Mouse (Mus musculus): Measurements from ENCODE around the gene Nipbl. TPM values are rescaled to one million over a fixed set of nuclear protein-coding genes. Genes with fewer than 3 reads are reported as not detected.
"Not testable (repeated sequence)": the region's sequence is repeated elsewhere in the genome, so short reads cannot be mapped to it uniquely, and the experiment has no call there.

Gene Nipbl
- total and polyA plus RNA-seq, 3 experiments = 7.3 to 147 (median 53.4) TPM

- no peak overlapping the region for H3K4me3 ChIP-seq (ENCODE audit: low read depth, low read length)
- no peaks in the 10 kb centered on the region for H3K36me3 ChIP-seq (replicated peaks)
- DNase-seq (ENCODE audit: low spot score) = no peak
- peaks cover 3% of the 10 kb centered on the region; the same call in 1 of the 2 replicates for H3K27me3 ChIP-seq (ENCODE audit: insufficient read depth, low read length)
- no peaks in the 10 kb centered on the region; the same call in 1 of the 2 replicates for H3K4me1 ChIP-seq (ENCODE audit: insufficient read depth, low read depth, low read length)
- ATAC-seq (ENCODE audit: extremely low read depth, insufficient number of reproducible peaks, low FRiP score, poor library complexity, severe bottlenecking) = no peak
- H3K9me3 ChIP-seq (replicated peaks) = no peaks in the 10 kb centered on the region
- TF ChIP-seq CTCF (IDR thresholded peaks at IDR 0.05; ENCODE audit: low read depth, low read length) (no peak), TAL1 (conservative IDR thresholded peaks at IDR 0.05; ENCODE audit: low read depth, low read length) (no peak), GATA2 (IDR thresholded peaks at IDR 0.05; ENCODE audit: borderline replicate concordance, low read depth, low read length) (no peak), POLR2AphosphoS5 (IDR thresholded peaks at IDR 0.05; ENCODE audit: insufficient replicate concordance, low read depth, low read length) (no peak), GATA1 (IDR thresholded peaks at IDR 0.05; ENCODE audit: borderline replicate concordance, low read length) (no peak)
Measured at GRCm38 (mm10) chr15:8279929-8280610, 164.2 kb downstream of the Nipbl start.

- DNase-seq (ENCODE audit: low spot score) (no peak), ATAC-seq (ENCODE audit: extremely low read depth, insufficient number of reproducible peaks, low FRiP score, poor library complexity, severe bottlenecking) (no peak)
- Histone ChIP-seq H3K4me1 (ENCODE audit: insufficient read depth, low read depth, low read length) (no peaks in the 10 kb centered on the region; the same call in none of the 2 replicates), H3K4me3 (ENCODE audit: low read depth, low read length) (no peak overlapping the region; the same call in 1 of the 2 replicates), H3K9me3 (replicated peaks) (peaks cover 4% of the 10 kb centered on the region), H3K27me3 (ENCODE audit: insufficient read depth, low read length) (peaks cover 3% of the 10 kb centered on the region; the same call in 1 of the 2 replicates), H3K36me3 (replicated peaks) (no peaks in the 10 kb centered on the region)
- TF ChIP-seq CTCF (IDR thresholded peaks at IDR 0.05; ENCODE audit: low read depth, low read length) (no peak), POLR2AphosphoS5 (IDR thresholded peaks at IDR 0.05; ENCODE audit: insufficient replicate concordance, low read depth, low read length) (no peak), GATA1 (IDR thresholded peaks at IDR 0.05; ENCODE audit: borderline replicate concordance, low read length) (no peak), TAL1 (conservative IDR thresholded peaks at IDR 0.05; ENCODE audit: low read depth, low read length) (no peak), GATA2 (IDR thresholded peaks at IDR 0.05; ENCODE audit: borderline replicate concordance, low read depth, low read length) (no peak)
Measured at GRCm38 (mm10) chr15:8279320-8279779, 164.9 kb downstream of the Nipbl start.

GRCm38 (mm10) chr15:8277916-8278315 is 166.3 kb downstream of the Nipbl start:
- not testable (repeated sequence) for H3K9me3 ChIP-seq (replicated peaks); H3K4me3 ChIP-seq (ENCODE audit: low read depth, low read length); H3K27me3 ChIP-seq (ENCODE audit: insufficient read depth, low read length); H3K36me3 ChIP-seq (replicated peaks); DNase-seq (ENCODE audit: low spot score); ATAC-seq (ENCODE audit: extremely low read depth, insufficient number of reproducible peaks, low FRiP score, poor library complexity, severe bottlenecking); H3K4me1 ChIP-seq (ENCODE audit: insufficient read depth, low read depth, low read length)

GRCm38 (mm10) chr15:8271952-8272351 is 172.3 kb downstream of the Nipbl start:
- ATAC-seq (ENCODE audit: extremely low read depth, insufficient number of reproducible peaks, low FRiP score, poor library complexity, severe bottlenecking) (no peak), DNase-seq (ENCODE audit: low spot score) (no peak)
- no peaks in the 10 kb centered on the region for H3K27me3 ChIP-seq (ENCODE audit: insufficient read depth, low read length)
- TF ChIP-seq TAL1 (conservative IDR thresholded peaks at IDR 0.05; ENCODE audit: low read depth, low read length) (no peak), GATA1 (IDR thresholded peaks at IDR 0.05; ENCODE audit: borderline replicate concordance, low read length) (no peak), GATA2 (IDR thresholded peaks at IDR 0.05; ENCODE audit: borderline replicate concordance, low read depth, low read length) (no peak), POLR2AphosphoS5 (IDR thresholded peaks at IDR 0.05; ENCODE audit: insufficient replicate concordance, low read depth, low read length) (no peak), CTCF (IDR thresholded peaks at IDR 0.05; ENCODE audit: low read depth, low read length) (no peak)
- peaks cover 4% of the 10 kb centered on the region for H3K9me3 ChIP-seq (replicated peaks)
- no peaks in the 10 kb centered on the region; the same call in 1 of the 2 replicates for H3K4me1 ChIP-seq (ENCODE audit: insufficient read depth, low read depth, low read length)
- no peak overlapping the region for H3K4me3 ChIP-seq (ENCODE audit: low read depth, low read length)
- H3K36me3 ChIP-seq (replicated peaks) = peaks cover 2% of the 10 kb centered on the region

GRCm38 (mm10) chr15:8268231-8268630 is 176.0 kb downstream of the Nipbl start:
- ATAC-seq (ENCODE audit: extremely low read depth, insufficient number of reproducible peaks, low FRiP score, poor library complexity, severe bottlenecking) = no peak
- no peaks in the 10 kb centered on the region for H3K4me1 ChIP-seq (ENCODE audit: insufficient read depth, low read depth, low read length)
- no peak overlapping the region for H3K4me3 ChIP-seq (ENCODE audit: low read depth, low read length)
- H3K36me3 ChIP-seq (replicated peaks) = peaks cover 2% of the 10 kb centered on the region
- no peak for DNase-seq (ENCODE audit: low spot score)
- no peaks in the 10 kb centered on the region for H3K9me3 ChIP-seq (replicated peaks)
- no peak for TF ChIP-seq POLR2AphosphoS5 (IDR thresholded peaks at IDR 0.05; ENCODE audit: insufficient replicate concordance, low read depth, low read length)
- TF ChIP-seq TAL1 (conservative IDR thresholded peaks at IDR 0.05; ENCODE audit: low read depth, low read length) = no peak
- H3K27me3 ChIP-seq (ENCODE audit: insufficient read depth, low read length) = no peaks in the 10 kb centered on the region

GRCm38 (mm10) chr15:8267211-8267610 is 177.1 kb downstream of the Nipbl start:
- DNase-seq (ENCODE audit: low spot score) (no peak), ATAC-seq (ENCODE audit: extremely low read depth, insufficient number of reproducible peaks, low FRiP score, poor library complexity, severe bottlenecking) (no peak)
- Histone ChIP-seq H3K4me1 (ENCODE audit: insufficient read depth, low read depth, low read length) (no peaks in the 10 kb centered on the region), H3K4me3 (ENCODE audit: low read depth, low read length) (no peak overlapping the region), H3K9me3 (replicated peaks) (no peaks in the 10 kb centered on the region), H3K36me3 (replicated peaks) (peaks cover 5% of the 10 kb centered on the region), H3K27me3 (ENCODE audit: insufficient read depth, low read length) (no peaks in the 10 kb centered on the region)
- no peak for TF ChIP-seq TAL1 (conservative IDR thresholded peaks at IDR 0.05; ENCODE audit: low read depth, low read length)
- no peak for TF ChIP-seq CTCF (IDR thresholded peaks at IDR 0.05; ENCODE audit: low read depth, low read length)
- no peak for TF ChIP-seq GATA1 (IDR thresholded peaks at IDR 0.05; ENCODE audit: borderline replicate concordance, low read length)
- TF ChIP-seq GATA2 (IDR thresholded peaks at IDR 0.05; ENCODE audit: borderline replicate concordance, low read depth, low read length) = no peak
- no peak for TF ChIP-seq POLR2AphosphoS5 (IDR thresholded peaks at IDR 0.05; ENCODE audit: insufficient replicate concordance, low read depth, low read length)

Data from G1E (cell line).